Mouse (Mus musculus): ENCODE data around the gene Nsun4.

The Nsun4 gene

DNA sequence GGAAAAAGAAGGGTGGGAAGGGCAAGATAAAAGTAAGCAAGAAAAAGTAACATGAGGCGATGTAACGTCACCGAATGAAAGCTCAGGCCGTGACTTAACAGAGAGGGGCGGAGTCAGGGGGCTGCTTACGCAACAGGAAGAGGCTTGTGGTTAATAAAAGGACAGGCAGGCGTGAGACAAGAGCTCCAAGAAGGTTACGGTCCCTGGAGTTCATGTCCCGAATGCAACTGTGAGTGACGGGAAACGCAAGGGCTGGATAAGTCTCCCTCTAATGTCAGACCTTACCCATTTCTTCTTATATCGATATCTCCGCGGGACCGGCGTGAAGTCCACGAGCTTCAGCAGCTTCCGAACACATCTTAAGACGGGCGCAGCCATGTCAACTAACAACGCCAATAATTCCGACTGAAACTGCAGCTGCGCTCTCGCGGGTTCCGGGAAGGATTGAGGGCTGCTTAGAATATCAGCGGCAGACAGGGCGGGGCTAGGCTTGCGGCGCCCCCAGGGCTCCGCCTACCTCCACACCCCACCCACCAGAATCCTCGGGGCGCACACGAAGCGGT lies at the start of gene Nsun4:
TSS of gene Nsun4 (minus strand) at position 478 of the 563 bp plus-strand sequence.
- peak; percentile 90 for ATAC-seq (ENCODE audit: insufficient number of reproducible peaks, low FRiP score, low TSS enrichment)

- no peak for ATAC-seq (ENCODE audit: insufficient number of reproducible peaks, low FRiP score, low TSS enrichment)
These were observed 47.3 kb upstream of the Nsun4 start for GRCm38 (mm10) chr4:116100959-116101358.

GRCm38 (mm10) chr4:116097211-116097610 lies 43.5 kb upstream of the Nsun4 start:
- ATAC-seq (ENCODE audit: insufficient number of reproducible peaks, low FRiP score, low TSS enrichment), result no peak

- no peak for ATAC-seq (ENCODE audit: insufficient number of reproducible peaks, low FRiP score, low TSS enrichment)
These were observed 42.6 kb upstream of the Nsun4 start for GRCm38 (mm10) chr4:116096291-116096690.

GRCm38 (mm10) chr4:116088510-116089249 lies 35.0 kb upstream of the Nsun4 start:
- ATAC-seq (ENCODE audit: insufficient number of reproducible peaks, low FRiP score, low TSS enrichment), result no peak

DNA sequence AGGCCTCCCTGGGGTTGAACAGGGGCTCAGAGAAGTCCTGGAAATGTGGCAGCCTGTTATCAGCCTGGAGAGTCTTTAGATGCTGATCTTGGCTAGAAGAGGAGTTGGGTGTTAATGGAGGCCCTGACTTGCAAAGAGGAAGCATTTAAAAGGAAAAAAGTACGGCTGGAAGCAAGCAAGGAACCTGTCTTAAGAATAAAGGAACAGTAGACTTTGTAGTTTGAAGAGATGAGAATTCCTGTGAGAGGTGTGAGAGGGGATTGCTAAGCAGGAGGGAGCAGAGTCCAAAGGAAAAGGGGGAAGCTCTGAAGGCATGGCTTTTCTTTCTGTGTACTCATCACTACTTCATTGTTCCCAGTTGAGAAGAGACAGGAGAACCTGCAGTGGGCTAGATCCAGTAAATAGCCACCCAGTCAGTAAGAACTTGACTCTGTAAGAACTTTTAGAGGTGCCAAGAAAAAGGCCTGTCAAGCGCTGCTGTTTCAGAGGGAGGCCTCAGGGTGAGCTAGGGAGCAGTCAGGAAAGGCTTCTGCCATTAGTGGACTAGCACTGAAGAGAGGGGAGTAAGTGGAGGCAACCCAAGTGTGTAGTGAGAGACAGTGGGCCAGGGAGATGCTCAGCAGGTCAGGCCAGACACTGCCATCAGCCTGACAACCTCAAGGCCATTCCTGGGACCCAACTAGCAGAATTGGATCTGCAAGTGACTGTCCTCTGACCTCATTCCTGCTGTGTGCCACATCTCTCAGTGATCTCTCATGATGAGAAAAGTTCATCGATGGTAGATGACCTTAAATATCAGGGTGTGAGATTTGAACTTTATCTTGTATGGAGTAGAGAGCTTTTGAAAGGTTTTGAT lies 23.8 kb upstream of the Nsun4 start:
- ATAC-seq (ENCODE audit: insufficient number of reproducible peaks, low FRiP score, low TSS enrichment), result no peak

GRCm38 (mm10) chr4:116076369-116077231 lies 22.9 kb upstream of the Nsun4 start:
- ATAC-seq (ENCODE audit: insufficient number of reproducible peaks, low FRiP score, low TSS enrichment), result no peak

- peak; percentile 51 for ATAC-seq (ENCODE audit: insufficient number of reproducible peaks, low FRiP score, low TSS enrichment)
These were observed 22.1 kb upstream of the Nsun4 start for GRCm38 (mm10) chr4:116075631-116076368.

DNA sequence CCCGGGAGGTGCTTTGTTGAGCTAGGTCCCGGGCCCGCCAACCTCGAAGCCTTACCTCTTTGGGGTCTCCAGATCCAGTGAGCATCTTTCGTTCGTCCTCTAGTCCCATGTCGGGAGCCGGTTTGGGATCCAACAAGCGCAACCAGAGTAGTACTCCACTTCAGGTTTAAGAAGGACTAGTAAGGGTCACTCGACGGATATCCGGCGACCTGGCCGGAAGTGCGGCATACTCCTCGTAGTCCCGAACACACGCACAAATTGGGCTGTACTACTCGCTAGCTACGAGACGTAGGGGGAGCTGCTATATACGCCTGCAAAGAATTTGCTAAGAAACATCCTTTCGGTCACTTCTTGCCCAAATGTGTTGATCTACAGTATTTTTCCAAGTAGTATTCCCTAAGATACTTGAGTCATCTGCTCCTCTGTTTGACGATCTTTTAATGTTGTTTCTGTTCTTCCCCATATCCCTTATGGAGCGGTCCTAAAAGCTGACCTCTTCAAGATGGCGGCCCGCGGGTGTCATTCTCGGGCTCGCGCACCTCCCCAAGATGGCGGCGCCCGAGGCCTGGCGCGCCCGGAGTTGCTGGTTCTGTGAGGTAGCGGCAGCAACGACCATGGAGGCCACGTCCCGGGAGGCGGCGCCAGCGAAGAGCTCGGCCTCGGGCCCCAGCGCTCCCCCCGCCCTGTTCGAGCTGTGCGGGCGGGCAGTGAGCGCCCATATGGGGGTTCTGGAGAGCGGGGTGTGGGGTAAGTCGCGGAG lies 21.4 kb upstream of the Nsun4 start, which contains the start of the genes Uqcrh and Lrrc41:
TSS of gene Uqcrh (minus strand) at position 211 of the 760 bp plus-strand sequence.
TSS of gene Lrrc41 (plus strand) at position 409 of the 760 bp plus-strand sequence.
- ATAC-seq (ENCODE audit: insufficient number of reproducible peaks, low FRiP score, low TSS enrichment), result peak; percentile 93

DNA sequence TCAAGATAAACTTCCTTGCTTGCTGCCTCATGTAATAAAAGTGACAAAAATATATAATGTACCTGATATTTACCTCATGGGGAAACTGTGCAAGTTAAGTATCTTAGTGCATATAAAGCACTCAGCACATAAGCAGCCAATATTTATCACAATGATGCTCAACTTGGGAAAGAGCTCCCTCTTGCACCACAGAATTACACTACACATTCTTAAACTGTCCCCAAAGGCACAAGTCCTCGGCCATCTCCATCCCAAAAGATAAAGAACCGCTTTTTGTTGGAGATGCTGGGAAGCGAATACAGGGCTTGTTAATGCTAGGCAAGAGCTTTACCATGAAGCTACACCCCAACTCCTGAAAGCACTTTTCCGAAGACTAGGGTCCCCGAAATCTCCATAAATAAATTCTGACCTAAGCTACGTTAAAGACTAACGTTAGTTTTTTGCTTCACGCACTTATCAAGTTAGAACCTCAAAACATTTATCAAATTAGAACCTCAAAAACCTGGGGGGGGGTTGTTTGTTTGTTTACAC lies 20.5 kb upstream of the Nsun4 start:
- no peak for ATAC-seq (ENCODE audit: insufficient number of reproducible peaks, low FRiP score, low TSS enrichment)

DNA sequence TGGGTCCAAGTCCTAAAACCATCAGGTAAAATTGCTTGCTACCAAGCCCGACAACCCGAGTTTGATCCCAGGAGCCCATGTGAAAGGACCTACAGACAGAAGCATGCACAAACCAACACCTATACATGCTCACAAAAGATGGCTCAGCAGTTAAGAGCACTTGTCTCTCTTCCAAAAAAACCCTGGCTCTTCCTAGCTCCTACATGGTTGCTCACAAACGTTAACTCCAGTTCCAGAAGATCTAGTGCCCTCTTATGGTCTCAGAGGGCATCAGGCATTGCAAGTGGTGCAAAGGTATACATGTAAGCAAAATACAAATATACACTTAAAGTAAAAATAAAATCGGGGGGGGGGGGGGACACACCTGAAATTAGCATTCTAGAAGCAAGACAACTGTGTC lies 19.5 kb upstream of the Nsun4 start:
- ATAC-seq (ENCODE audit: insufficient number of reproducible peaks, low FRiP score, low TSS enrichment), result no peak

DNA sequence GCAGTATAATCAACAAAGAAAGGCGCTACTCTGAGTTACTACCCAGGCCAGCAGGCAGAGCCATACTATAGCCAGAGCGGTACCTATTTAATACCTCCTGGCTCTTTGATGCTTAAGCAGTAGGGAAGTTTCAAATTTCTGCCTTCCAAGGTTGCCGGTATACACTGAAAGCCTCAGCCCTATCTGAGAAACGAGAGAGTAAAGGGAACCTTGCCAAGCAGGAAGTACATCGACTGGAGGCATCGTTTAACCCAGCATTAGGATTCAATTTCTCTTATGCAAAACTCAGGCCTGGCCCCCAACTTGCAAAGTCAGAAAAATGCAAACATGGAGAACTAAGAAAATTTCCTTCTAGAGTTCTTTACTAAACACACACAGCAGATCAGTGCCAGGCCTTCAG lies 16.4 kb upstream of the Nsun4 start:
- ATAC-seq (ENCODE audit: insufficient number of reproducible peaks, low FRiP score, low TSS enrichment), result no peak

DNA sequence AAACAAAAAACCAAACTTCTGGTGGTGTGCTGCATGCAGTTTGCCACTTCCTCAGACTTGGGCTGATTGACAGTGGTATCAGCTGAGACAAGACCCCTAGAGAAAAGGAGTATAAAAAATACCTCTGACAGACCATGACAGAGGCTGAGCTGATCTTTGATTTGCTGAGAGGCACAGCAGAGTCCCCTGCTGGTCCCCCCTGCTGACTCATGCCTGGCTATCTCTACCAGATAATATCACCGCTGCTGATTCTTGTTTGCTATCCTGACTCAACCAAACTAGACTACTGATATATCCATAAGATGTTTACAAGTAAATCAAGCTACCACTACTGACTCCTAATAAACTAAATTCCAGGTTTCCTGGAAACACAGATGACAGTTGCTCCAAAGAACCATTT lies 10.2 kb upstream of the Nsun4 start:
- ATAC-seq (ENCODE audit: insufficient number of reproducible peaks, low FRiP score, low TSS enrichment), result no peak

DNA sequence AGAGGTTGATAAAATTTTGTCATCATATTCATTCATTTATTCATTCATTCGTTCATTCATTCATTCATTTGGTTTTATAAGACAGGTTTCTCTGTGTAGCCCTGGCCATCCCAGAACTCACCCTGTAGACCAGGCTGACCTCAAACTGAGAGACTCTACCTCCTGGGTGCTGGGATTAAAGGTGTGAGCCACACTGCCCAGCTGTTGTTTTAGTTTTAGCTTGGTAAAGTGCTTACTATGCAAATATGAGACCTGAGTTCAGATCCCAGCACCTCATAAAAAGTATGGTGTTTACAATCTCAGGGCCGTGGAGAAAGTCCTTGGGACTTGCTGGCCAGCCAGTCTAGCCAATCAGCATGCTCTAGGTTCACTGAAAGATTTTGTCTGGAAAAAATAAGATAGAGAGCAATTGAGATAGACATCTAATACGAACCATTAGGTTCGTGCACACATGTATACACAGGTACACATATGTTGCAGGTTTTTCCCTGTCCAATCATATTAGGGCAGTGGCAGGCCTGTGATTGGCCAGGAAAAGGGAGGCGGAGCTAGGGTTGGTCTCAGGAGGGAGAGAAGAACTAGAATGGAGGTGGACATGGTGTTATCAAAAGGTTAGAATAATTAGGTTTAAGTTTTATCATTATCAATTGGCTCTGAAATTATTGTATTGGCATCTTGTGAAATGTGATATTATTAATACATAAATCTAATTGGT lies 5.5 kb upstream of the Nsun4 start:
- no peak for ATAC-seq (ENCODE audit: insufficient number of reproducible peaks, low FRiP score, low TSS enrichment)

DNA sequence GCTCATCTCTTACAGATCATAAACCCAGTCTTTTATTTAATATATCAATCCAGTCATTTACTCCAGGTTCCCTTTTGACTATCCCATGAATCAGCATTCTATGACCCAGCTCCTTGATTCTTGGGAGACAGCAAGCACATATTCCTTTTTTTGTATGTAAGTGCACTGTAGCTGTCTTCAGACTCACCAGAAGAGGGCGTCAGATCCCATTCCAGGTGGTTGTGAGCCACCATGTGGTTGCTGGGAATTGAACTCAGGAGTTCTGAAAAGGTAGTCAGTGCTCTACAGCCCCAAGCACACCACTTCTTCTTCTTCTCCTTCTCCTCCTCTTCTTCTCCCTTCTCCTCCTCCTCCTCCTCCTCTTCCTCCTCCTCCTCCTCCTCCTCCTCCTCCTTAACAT lies 3.9 kb upstream of the Nsun4 start:
- ATAC-seq (ENCODE audit: insufficient number of reproducible peaks, low FRiP score, low TSS enrichment), result no peak

- ATAC-seq (ENCODE audit: insufficient number of reproducible peaks, low FRiP score, low TSS enrichment), result no peak
These were observed 966 bp downstream of the Nsun4 start for GRCm38 (mm10) chr4:116052526-116053293.

DNA sequence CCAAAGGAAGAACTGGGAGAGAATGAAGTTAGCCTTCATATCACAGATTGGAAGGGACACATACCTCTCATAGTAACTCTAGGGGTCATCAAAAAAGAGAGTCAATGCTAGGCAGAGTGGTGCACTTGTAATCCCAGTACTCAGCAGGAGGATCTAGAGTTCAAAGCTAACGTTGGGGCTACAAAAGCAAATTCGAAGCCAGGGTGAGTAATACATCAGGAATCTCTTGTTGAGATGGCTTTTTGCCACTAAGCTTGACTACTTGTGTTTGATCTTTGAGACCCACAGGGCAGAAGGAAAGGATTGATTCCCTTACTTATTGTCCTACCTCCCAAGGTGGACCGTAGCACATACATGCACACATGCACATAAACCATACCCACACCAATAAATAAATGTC lies 4.5 kb downstream of the Nsun4 start:
- ATAC-seq (ENCODE audit: insufficient number of reproducible peaks, low FRiP score, low TSS enrichment), result no peak
